Mouse (Mus musculus) cerebellum, adult 2 months (tissue): Measurements from ENCODE around the gene Gh.

Source experiments
- CTCF ChIP-seq: fragments of 200-500 bp; IDR thresholded peaks from 2 replicates; pipeline ENCODE4 v1.5.1; 2011; ENCODE audit warnings: low read depth, mild to moderate bottlenecking, control low read depth, low read length, moderate library complexity, borderline replicate concordance; ENCODE audit not compliant: insufficient read depth
- POLR2A ChIP-seq: fragments of 200-500 bp; IDR thresholded peaks from 2 replicates; pipeline ENCODE4 v1.6.1; 2011; ENCODE audit warnings: low read length, control low read depth, borderline replicate concordance; ENCODE audit not compliant: insufficient read depth

DNA sequence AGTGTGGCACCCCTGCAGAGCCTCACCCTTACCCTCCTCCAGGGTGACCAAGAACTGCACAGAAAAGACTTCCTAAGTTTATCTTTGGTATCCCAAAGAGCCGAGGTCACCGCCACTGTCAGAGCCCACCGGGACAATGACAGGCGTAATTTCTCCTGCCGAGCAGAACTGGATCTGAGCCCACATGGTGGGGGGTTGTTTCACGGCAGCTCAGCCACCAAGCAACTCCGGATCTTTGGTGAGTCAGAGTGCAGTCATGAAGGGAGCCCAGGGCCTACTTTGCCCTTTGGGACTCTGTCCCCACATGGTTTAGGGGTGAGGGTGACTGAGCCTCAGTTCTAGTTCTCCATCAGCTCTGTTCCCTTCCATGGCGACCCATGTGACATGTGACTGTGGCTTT is 17.5 kb downstream of the Gh start:
- TF ChIP-seq CTCF: no peak
- no peak for TF ChIP-seq POLR2A
